Mouse (Mus musculus): ENCODE results near the gene Slc26a9. TPM values are rescaled to one million over a fixed set of nuclear protein-coding genes. Genes with fewer than 3 reads are reported as not detected.

Gene Slc26a9
- polyA plus RNA-seq, 1 experiment from 2014 or later: 3.3 TPM

GRCm38 (mm10) chr1:131757211-131757610 is 13.4 kb downstream of the Slc26a9 start:
- Histone ChIP-seq H3K4me1 (ENCODE audit: control insufficient read depth, insufficient read depth, low read length) (no peaks in the 10 kb centered on the region), H3K4me2 (replicated peaks; ENCODE audit: low read depth, low read length) (no peak overlapping the region), H3K27me3 (ENCODE audit: control insufficient read depth, insufficient read depth, low read length) (no peaks in the 10 kb centered on the region), H3K9me3 (ENCODE audit: control insufficient read depth, low read depth, low read length) (no peaks in the 10 kb centered on the region), H3K36me3 (ENCODE audit: control insufficient read depth, insufficient read depth, low read length) (no peaks in the 10 kb centered on the region), H3K9ac (replicated peaks; ENCODE audit: low read depth, low read length) (no peak overlapping the region), H3K4me3 (ENCODE audit: low read depth, low read length) (no peak overlapping the region), H3K27ac (ENCODE audit: low read length) (no peak overlapping the region)
- WGBS: 94% methylated on average over 6 of the region's 6 CpGs
- no peak for ATAC-seq (ENCODE audit: insufficient number of reproducible peaks, insufficient read depth, low FRiP score, low read depth)

GRCm38 (mm10) chr1:131758796-131759195 is 15.0 kb downstream of the Slc26a9 start:
- H3K36me3 ChIP-seq (ENCODE audit: control insufficient read depth, insufficient read depth, low read length): no peaks in the 10 kb centered on the region
- no peaks in the 10 kb centered on the region for H3K9me3 ChIP-seq (ENCODE audit: control insufficient read depth, low read depth, low read length)
- 82% methylated on average over 7 of the region's 7 CpGs for WGBS
- H3K27me3 ChIP-seq (ENCODE audit: control insufficient read depth, insufficient read depth, low read length): no peaks in the 10 kb centered on the region
- no peak overlapping the region for H3K27ac ChIP-seq (ENCODE audit: low read length)
- no peak overlapping the region for H3K4me2 ChIP-seq (replicated peaks; ENCODE audit: low read depth, low read length)
- H3K4me3 ChIP-seq (ENCODE audit: low read depth, low read length): no peak overlapping the region
- no peaks in the 10 kb centered on the region for H3K4me1 ChIP-seq (ENCODE audit: control insufficient read depth, insufficient read depth, low read length)
- ATAC-seq (ENCODE audit: insufficient number of reproducible peaks, insufficient read depth, low FRiP score, low read depth): no peak
- H3K9ac ChIP-seq (replicated peaks; ENCODE audit: low read depth, low read length): no peak overlapping the region

GRCm38 (mm10) chr1:131759667-131760427 is 16.0 kb downstream of the Slc26a9 start:
- no peak overlapping the region for H3K27ac ChIP-seq (ENCODE audit: low read length)
- WGBS: 59% methylated on average over 9 of the region's 9 CpGs
- H3K9me3 ChIP-seq (ENCODE audit: control insufficient read depth, low read depth, low read length): no peaks in the 10 kb centered on the region
- H3K4me3 ChIP-seq (ENCODE audit: low read depth, low read length): no peak overlapping the region
- no peaks in the 10 kb centered on the region for H3K4me1 ChIP-seq (ENCODE audit: control insufficient read depth, insufficient read depth, low read length)
- H3K27me3 ChIP-seq (ENCODE audit: control insufficient read depth, insufficient read depth, low read length): no peaks in the 10 kb centered on the region
- H3K36me3 ChIP-seq (ENCODE audit: control insufficient read depth, insufficient read depth, low read length): no peaks in the 10 kb centered on the region
- H3K4me2 ChIP-seq (replicated peaks; ENCODE audit: low read depth, low read length): no peak overlapping the region
- H3K9ac ChIP-seq (replicated peaks; ENCODE audit: low read depth, low read length): no peak overlapping the region
- ATAC-seq (ENCODE audit: insufficient number of reproducible peaks, insufficient read depth, low FRiP score, low read depth): no peak

- Histone ChIP-seq H3K36me3 (ENCODE audit: control insufficient read depth, insufficient read depth, low read length) (no peaks in the 10 kb centered on the region), H3K27me3 (ENCODE audit: control insufficient read depth, insufficient read depth, low read length) (no peaks in the 10 kb centered on the region), H3K4me3 (ENCODE audit: low read depth, low read length) (no peak overlapping the region), H3K4me2 (replicated peaks; ENCODE audit: low read depth, low read length) (no peak overlapping the region), H3K4me1 (ENCODE audit: control insufficient read depth, insufficient read depth, low read length) (no peaks in the 10 kb centered on the region), H3K9me3 (ENCODE audit: control insufficient read depth, low read depth, low read length) (no peaks in the 10 kb centered on the region), H3K9ac (replicated peaks; ENCODE audit: low read depth, low read length) (no peak overlapping the region), H3K27ac (ENCODE audit: low read length) (no peak overlapping the region)
- 87% methylated on average over 3 of the region's 3 CpGs for WGBS
- ATAC-seq (ENCODE audit: insufficient number of reproducible peaks, insufficient read depth, low FRiP score, low read depth): no peak
These were observed 16.6 kb downstream of the Slc26a9 start for GRCm38 (mm10) chr1:131760428-131760820.

GRCm38 (mm10) chr1:131761079-131761831 is 17.4 kb downstream of the Slc26a9 start:
- no peaks in the 10 kb centered on the region for H3K4me1 ChIP-seq (ENCODE audit: control insufficient read depth, insufficient read depth, low read length)
- no peak overlapping the region for H3K9ac ChIP-seq (replicated peaks; ENCODE audit: low read depth, low read length)
- H3K9me3 ChIP-seq (ENCODE audit: control insufficient read depth, low read depth, low read length): no peaks in the 10 kb centered on the region
- H3K27ac ChIP-seq (ENCODE audit: low read length): no peak overlapping the region
- no peaks in the 10 kb centered on the region for H3K27me3 ChIP-seq (ENCODE audit: control insufficient read depth, insufficient read depth, low read length)
- no peaks in the 10 kb centered on the region for H3K36me3 ChIP-seq (ENCODE audit: control insufficient read depth, insufficient read depth, low read length)
- ATAC-seq (ENCODE audit: insufficient number of reproducible peaks, insufficient read depth, low FRiP score, low read depth): no peak
- 78% methylated on average over 13 of the region's 13 CpGs for WGBS
- no peak overlapping the region for H3K4me3 ChIP-seq (ENCODE audit: low read depth, low read length)
- no peak overlapping the region for H3K4me2 ChIP-seq (replicated peaks; ENCODE audit: low read depth, low read length)

GRCm38 (mm10) chr1:131763683-131764082 is 19.9 kb downstream of the Slc26a9 start:
- Histone ChIP-seq H3K27me3 (ENCODE audit: control insufficient read depth, insufficient read depth, low read length) (no peaks in the 10 kb centered on the region), H3K9ac (replicated peaks; ENCODE audit: low read depth, low read length) (no peak overlapping the region), H3K9me3 (ENCODE audit: control insufficient read depth, low read depth, low read length) (no peaks in the 10 kb centered on the region), H3K4me3 (ENCODE audit: low read depth, low read length) (no peak overlapping the region), H3K4me1 (ENCODE audit: control insufficient read depth, insufficient read depth, low read length) (no peaks in the 10 kb centered on the region), H3K36me3 (ENCODE audit: control insufficient read depth, insufficient read depth, low read length) (no peaks in the 10 kb centered on the region), H3K27ac (ENCODE audit: low read length) (no peak overlapping the region), H3K4me2 (replicated peaks; ENCODE audit: low read depth, low read length) (no peak overlapping the region)
- no peak for ATAC-seq (ENCODE audit: insufficient number of reproducible peaks, insufficient read depth, low FRiP score, low read depth)
- 50% methylated on average over 9 of the region's 9 CpGs for WGBS

- Histone ChIP-seq H3K4me1 (ENCODE audit: control insufficient read depth, insufficient read depth, low read length) (no peaks in the 10 kb centered on the region), H3K9me3 (ENCODE audit: control insufficient read depth, low read depth, low read length) (no peaks in the 10 kb centered on the region), H3K27me3 (ENCODE audit: control insufficient read depth, insufficient read depth, low read length) (no peaks in the 10 kb centered on the region), H3K4me3 (ENCODE audit: low read depth, low read length) (no peak overlapping the region), H3K27ac (ENCODE audit: low read length) (no peak overlapping the region), H3K4me2 (replicated peaks; ENCODE audit: low read depth, low read length) (no peak overlapping the region), H3K36me3 (ENCODE audit: control insufficient read depth, insufficient read depth, low read length) (no peaks in the 10 kb centered on the region), H3K9ac (replicated peaks; ENCODE audit: low read depth, low read length) (no peak overlapping the region)
- ATAC-seq (ENCODE audit: insufficient number of reproducible peaks, insufficient read depth, low FRiP score, low read depth): no peak
- WGBS: 63% methylated on average over 8 of the region's 8 CpGs
These were observed 20.9 kb downstream of the Slc26a9 start for GRCm38 (mm10) chr1:131764581-131765338.

GRCm38 (mm10) chr1:131765357-131766001 is 21.7 kb downstream of the Slc26a9 start:
- Histone ChIP-seq H3K36me3 (ENCODE audit: control insufficient read depth, insufficient read depth, low read length) (no peaks in the 10 kb centered on the region), H3K27ac (ENCODE audit: low read length) (no peak overlapping the region), H3K4me1 (ENCODE audit: control insufficient read depth, insufficient read depth, low read length) (no peaks in the 10 kb centered on the region), H3K4me3 (ENCODE audit: low read depth, low read length) (no peak overlapping the region), H3K4me2 (replicated peaks; ENCODE audit: low read depth, low read length) (no peak overlapping the region), H3K9me3 (ENCODE audit: control insufficient read depth, low read depth, low read length) (no peaks in the 10 kb centered on the region), H3K27me3 (ENCODE audit: control insufficient read depth, insufficient read depth, low read length) (no peaks in the 10 kb centered on the region), H3K9ac (replicated peaks; ENCODE audit: low read depth, low read length) (no peak overlapping the region)
- 12% methylated on average over 11 of the region's 11 CpGs for WGBS
- no peak for ATAC-seq (ENCODE audit: insufficient number of reproducible peaks, insufficient read depth, low FRiP score, low read depth)

All from stomach, embryonic 14.5 days (tissue).